Mouse (Mus musculus) lung, embryonic 15.5 days (tissue): ENCODE data around the gene Tceal9. TPM values are rescaled to one million over a fixed set of nuclear protein-coding genes. Genes with fewer than 3 reads are reported as not detected.
"Not testable (repeated sequence)": the region's sequence is repeated elsewhere in the genome, so short reads cannot be mapped to it uniquely, and the experiment has no call there.

Experiments
- ATAC-seq: fragments of 200-750 bp; cut with Nextera tagmentation; 2 replicates; pipeline ENCODE4 v1.8.0; 2017; ENCODE audit warnings: moderate number of reproducible peaks, borderline replicate concordance; ENCODE audit not compliant: low FRiP score, low TSS enrichment; ENCODE audit errors: extremely low read depth
- H3K27ac ChIP-seq: fragments of 300-500 bp; sonication (generic); 2 replicates; pipeline ENCODE4 v1.5.1; 2015; ENCODE audit warnings: moderate library complexity, mild to moderate bottlenecking, inconsistent platforms
- H3K27me3 ChIP-seq: fragments of 300-500 bp; sonication (generic); 2 replicates; pipeline ENCODE4 v1.6.1; 2015; ENCODE audit warnings: inconsistent platforms
- H3K36me3 ChIP-seq: fragments of 300-500 bp; sonication (generic); 2 replicates; pipeline ENCODE4 v1.6.1; 2015; ENCODE audit warnings: inconsistent platforms
- H3K4me1 ChIP-seq: fragments of 300-500 bp; sonication (generic); 2 replicates; pipeline ENCODE4 v1.6.1; 2015; ENCODE audit warnings: inconsistent platforms
- H3K4me2 ChIP-seq: fragments of 300-500 bp; sonication (generic); 2 replicates; pipeline ENCODE4 v1.6.1; 2015; ENCODE audit warnings: inconsistent platforms, mild to moderate bottlenecking, moderate library complexity
- H3K4me3 ChIP-seq: fragments of 300-500 bp; sonication (generic); 2 replicates; pipeline ENCODE4 v1.5.1; 2015; ENCODE audit warnings: mild to moderate bottlenecking, inconsistent platforms
- H3K9ac ChIP-seq: fragments of 300-500 bp; sonication (generic); 2 replicates; pipeline ENCODE4 v1.6.1; 2015; ENCODE audit warnings: inconsistent platforms
- H3K9me3 ChIP-seq: fragments of 300-500 bp; sonication (generic); 2 replicates; pipeline ENCODE4 v1.6.1; 2016; ENCODE audit warnings: inconsistent platforms
- WGBS: fragments of 180-500 bp; shearing (Covaris S2); methylation state at CpG from one replicate; pipeline ENCODE4 v1.1.7; 2015; 5-methylcytosine and 5-hydroxymethylcytosine counted together
- polyA plus RNA-seq: library from polyadenylated mRNA; unstranded; fragments of >200 nt; fragmentation: Nextera tagmentation; extraction: Ambion mirVana; gene quantifications from 2 replicates; pipeline ENCODE4 v1.2.1, GENCODE M21; 2015

Tceal9 gene
- 621 and 638 TPM in 2 replicates for polyA plus RNA-seq

- WGBS = 24% methylated on average over 20 of the region's 20 CpGs
Measured at GRCm38 (mm10) chrX:136244574-136245229, at the start of gene Tceal9. Gene Tceal9, plus strand, starts transcription at chrX:136245079.

GRCm38 (mm10) chrX:136195193-136195944 is 49.5 kb upstream of the Tceal9 start:
- WGBS = 76% methylated on average over 16 of the region's 16 CpGs
- Histone ChIP-seq H3K9me3 (no peaks in the 10 kb centered on the region), H3K27me3 (no peaks in the 10 kb centered on the region), H3K4me2 (no peak overlapping the region), H3K36me3 (no peaks in the 10 kb centered on the region), H3K9ac (no peak overlapping the region), H3K27ac (no peak overlapping the region), H3K4me1 (no peaks in the 10 kb centered on the region), H3K4me3 (no peak overlapping the region)
- no peak for ATAC-seq

More at GRCm38 (mm10) chrX:136244574-136245229, at the start of gene Tceal9:
- Histone ChIP-seq H3K36me3 (peaks cover 6% of the 10 kb centered on the region; the same call in 1 of the 2 replicates), H3K4me2 (peak within 1 kb of the TSS; percentile 49), H3K4me3 (peak within 1 kb of the TSS; percentile 54), H3K9me3 (no peaks in the 10 kb centered on the region), H3K27ac (peak within 1 kb of the TSS; percentile 84), H3K9ac (peak within 1 kb of the TSS; percentile 54), H3K27me3 (no peaks in the 10 kb centered on the region), H3K4me1 (peaks cover 4% of the 10 kb centered on the region; the same call in 1 of the 2 replicates)
- peak; percentile 93 for ATAC-seq

DNA sequence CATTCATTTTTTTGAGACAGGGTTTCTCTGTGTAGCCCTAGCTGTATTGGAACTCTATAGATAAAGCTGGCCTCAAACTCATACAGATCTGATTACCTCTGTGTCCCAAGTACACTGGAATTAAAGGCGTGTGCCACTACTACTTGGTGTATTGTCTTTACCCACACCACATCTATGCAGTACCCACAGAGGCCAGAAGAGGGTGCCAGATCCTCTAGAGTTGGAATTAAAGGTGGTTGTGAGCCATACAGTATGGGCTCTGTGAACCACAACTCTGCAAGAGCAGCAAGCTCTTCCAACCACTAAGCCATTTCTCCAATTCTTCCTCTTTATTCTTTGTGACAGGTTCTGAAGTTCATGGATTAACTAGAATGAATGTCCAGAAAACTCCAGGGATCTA is 48.0 kb upstream of the Tceal9 start:
- Histone ChIP-seq H3K9ac (no peak overlapping the region), H3K4me1 (no peaks in the 10 kb centered on the region), H3K36me3 (no peaks in the 10 kb centered on the region), H3K27ac (no peak overlapping the region), H3K4me3 (no peak overlapping the region), H3K27me3 (no peaks in the 10 kb centered on the region), H3K4me2 (no peak overlapping the region), H3K9me3 (no peaks in the 10 kb centered on the region)
- 33% methylated on average over 1 of the region's 1 CpGs for WGBS
- no peak for ATAC-seq

DNA sequence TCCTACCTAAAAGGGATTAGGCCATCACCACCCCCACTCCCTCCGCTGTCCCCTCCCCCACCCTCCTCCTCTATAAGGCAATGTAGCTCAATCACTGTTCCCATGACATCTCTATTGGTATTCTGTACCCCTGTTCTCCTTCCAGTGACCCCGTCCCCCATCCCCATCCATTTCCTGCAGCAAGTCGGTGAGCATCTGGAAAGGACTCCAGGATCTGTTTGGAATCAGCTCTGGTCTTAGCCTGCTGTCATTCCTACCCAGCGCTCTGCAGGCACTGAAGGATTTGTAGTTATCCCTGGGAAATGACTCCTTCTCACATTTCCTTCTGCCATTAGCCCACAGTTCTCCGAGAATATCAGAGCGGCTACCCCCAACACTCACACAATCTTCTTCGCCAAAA is 41.6 kb upstream of the Tceal9 start:
- ATAC-seq = no peak
- 0 out of 2 replicates have a peak, but pooled peaks cover 5% of the 10 kb centered on the region for H3K27me3 ChIP-seq
- WGBS = 15% methylated on average over 7 of the region's 7 CpGs
- H3K4me2 ChIP-seq = peak overlapping the region; percentile 58
- no peaks in the 10 kb centered on the region for H3K36me3 ChIP-seq
- no peak overlapping the region for H3K9ac ChIP-seq
- no peaks in the 10 kb centered on the region for H3K4me1 ChIP-seq
- H3K9me3 ChIP-seq = no peaks in the 10 kb centered on the region
- H3K4me3 ChIP-seq = peak overlapping the region; percentile 40
- H3K27ac ChIP-seq = no peak overlapping the region

DNA sequence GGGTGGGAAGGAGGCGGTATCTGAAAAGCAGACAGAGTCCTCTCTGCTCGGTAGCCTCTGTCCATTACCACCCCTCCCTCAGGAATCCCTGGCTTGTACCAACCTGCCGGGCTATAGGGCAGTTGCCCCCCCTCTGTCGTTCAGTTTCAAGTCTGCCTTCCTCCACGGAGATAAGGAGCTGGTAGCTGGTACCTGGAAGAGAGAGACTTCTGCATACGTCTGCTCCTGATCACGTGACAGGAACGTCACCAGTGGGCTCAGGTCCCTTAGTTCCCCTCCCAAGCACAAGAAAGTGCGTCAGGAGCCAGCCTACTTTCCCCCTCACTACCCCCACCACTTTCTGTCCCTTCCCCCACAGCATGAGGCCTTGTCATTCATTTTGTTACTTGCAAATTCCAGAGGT is 41.2 kb upstream of the Tceal9 start, which contains the start of gene Tceal5:
Gene Tceal5, minus strand, starts transcription at position 213 of the 403 bp plus-strand sequence.
- Histone ChIP-seq H3K27me3 (0 out of 2 replicates have a peak, but pooled peaks cover 5% of the 10 kb centered on the region), H3K4me2 (peak within 1 kb of the TSS; percentile 58), H3K4me3 (peak within 1 kb of the TSS; percentile 40), H3K9ac (no peak within 1 kb of the TSS), H3K36me3 (no peaks in the 10 kb centered on the region), H3K4me1 (no peaks in the 10 kb centered on the region), H3K9me3 (no peaks in the 10 kb centered on the region), H3K27ac (no peak within 1 kb of the TSS)
- peak; percentile 85; the same call in 1 of the 2 replicates for ATAC-seq
- WGBS = 11% methylated on average over 9 of the region's 9 CpGs

DNA sequence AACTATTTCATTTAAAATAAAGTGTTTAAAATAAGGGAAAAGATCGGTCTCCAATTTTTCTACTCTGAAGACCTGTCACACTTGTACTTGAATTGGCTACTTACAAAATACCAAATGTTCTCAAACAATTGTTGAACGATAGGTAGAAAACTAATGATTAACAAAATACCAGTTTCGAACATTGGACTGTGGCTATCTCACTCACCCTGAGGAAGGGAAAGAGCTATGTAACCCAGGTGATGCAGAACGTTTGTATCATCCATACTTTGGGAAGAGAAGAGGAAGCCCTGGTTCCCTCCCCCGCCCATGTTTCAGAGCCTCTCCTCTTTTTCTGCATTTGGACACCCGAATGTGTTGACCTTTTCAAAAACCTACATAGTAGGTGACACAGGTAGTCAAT is 40.5 kb upstream of the Tceal9 start:
- H3K4me3 ChIP-seq = no peak overlapping the region
- no peak for ATAC-seq
- 0 out of 2 replicates have a peak, but pooled peaks cover 5% of the 10 kb centered on the region for H3K27me3 ChIP-seq

DNA sequence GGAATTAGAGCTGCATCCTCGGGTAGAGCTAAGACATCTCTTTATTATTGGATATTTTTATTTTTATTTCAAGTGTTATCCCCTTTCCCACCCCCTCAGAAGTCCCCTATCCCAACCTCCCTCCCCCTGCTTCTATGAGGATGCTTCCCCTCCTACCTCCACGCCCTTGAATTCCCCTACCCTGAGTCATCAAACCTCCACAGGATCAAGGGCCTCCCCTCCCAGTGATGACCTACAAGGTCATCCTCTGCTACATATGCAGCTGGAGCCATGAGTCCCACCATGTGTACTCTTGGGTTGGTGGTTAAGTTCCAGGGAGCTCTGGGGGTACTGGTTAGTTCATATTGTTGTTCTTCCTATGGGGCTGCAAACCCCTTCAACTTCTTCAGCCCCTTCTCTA is 31.5 kb upstream of the Tceal9 start:
- no peak overlapping the region for H3K9ac ChIP-seq
- no peaks in the 10 kb centered on the region for H3K36me3 ChIP-seq
- 34% methylated on average over 2 of the region's 2 CpGs for WGBS
- ATAC-seq = no peak
- no peaks in the 10 kb centered on the region for H3K4me1 ChIP-seq
- H3K4me2 ChIP-seq = no peak overlapping the region
- no peak overlapping the region for H3K27ac ChIP-seq
- H3K27me3 ChIP-seq = no peaks in the 10 kb centered on the region
- H3K9me3 ChIP-seq = no peaks in the 10 kb centered on the region
- H3K4me3 ChIP-seq = no peak overlapping the region

More for the DNA sequence above, 40.5 kb upstream of the Tceal9 start:
- no peaks in the 10 kb centered on the region for H3K9me3 ChIP-seq
- H3K36me3 ChIP-seq = no peaks in the 10 kb centered on the region
- H3K27ac ChIP-seq = no peak overlapping the region
- no peak overlapping the region for H3K9ac ChIP-seq
- no peaks in the 10 kb centered on the region for H3K4me1 ChIP-seq
- whole genome bisulfite sequencing = 68% methylated on average over 6 of the region's 6 CpGs
- H3K4me2 ChIP-seq = no peak overlapping the region

- H3K27me3 ChIP-seq, H3K4me1 ChIP-seq, H3K9me3 ChIP-seq, H3K27ac ChIP-seq, H3K36me3 ChIP-seq, H3K9ac ChIP-seq: not testable (repeated sequence)
- 15% methylated on average over 21 of the region's 67 CpGs for WGBS
- peak; percentile 87 for ATAC-seq
- Histone ChIP-seq H3K4me2 (peak within 1 kb of the TSS; percentile 49), H3K4me3 (peak within 1 kb of the TSS; percentile 36)
Measured at GRCm38 (mm10) chrX:136214729-136215677, 29.9 kb upstream of the Tceal9 start, which contains the start of the genes Tceal7 and Bex1. Gene Tceal7, plus strand, starts transcription at chrX:136214779. Gene Bex1, minus strand, starts transcription at chrX:136215513.

DNA sequence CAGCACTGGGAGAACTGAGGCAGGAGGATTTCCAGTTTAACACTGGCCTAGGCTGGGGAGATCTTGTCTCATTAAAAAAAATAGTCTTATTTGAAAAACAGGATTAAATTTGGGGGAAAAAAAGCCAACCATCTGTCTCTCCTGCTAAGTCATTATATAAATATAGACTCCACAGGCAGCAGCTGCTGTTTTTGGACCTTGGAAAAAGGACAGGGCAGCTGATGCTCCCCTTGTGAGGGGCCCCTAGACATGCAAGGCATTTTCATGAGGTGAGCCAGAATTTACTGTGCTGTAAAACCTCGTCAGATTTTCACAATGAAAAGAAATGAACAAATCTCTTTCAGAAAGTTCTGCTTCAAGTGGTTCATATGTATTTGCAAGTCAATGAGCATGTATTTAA is 28.6 kb upstream of the Tceal9 start:
- no peak overlapping the region for H3K27ac ChIP-seq
- ATAC-seq = no peak
- no peaks in the 10 kb centered on the region for H3K4me1 ChIP-seq
- H3K9ac ChIP-seq = no peak overlapping the region
- 36% methylated on average over 1 of the region's 1 CpGs for WGBS
- H3K9me3 ChIP-seq = no peaks in the 10 kb centered on the region
- H3K27me3 ChIP-seq = no peaks in the 10 kb centered on the region
- H3K4me3 ChIP-seq = no peak overlapping the region
- H3K4me2 ChIP-seq = no peak overlapping the region
- no peaks in the 10 kb centered on the region for H3K36me3 ChIP-seq

GRCm38 (mm10) chrX:136223714-136224113 is 21.2 kb upstream of the Tceal9 start:
- Histone ChIP-seq H3K4me1 (no peaks in the 10 kb centered on the region), H3K9ac (no peak overlapping the region), H3K36me3 (no peaks in the 10 kb centered on the region), H3K9me3 (no peaks in the 10 kb centered on the region), H3K27me3 (no peaks in the 10 kb centered on the region), H3K4me2 (no peak overlapping the region), H3K4me3 (no peak overlapping the region), H3K27ac (no peak overlapping the region)
- no peak for ATAC-seq
- 71% methylated on average over 6 of the region's 6 CpGs for WGBS

- Histone ChIP-seq H3K9ac (no peak overlapping the region), H3K4me2 (no peak overlapping the region; the same call in 1 of the 2 replicates), H3K36me3 (no peaks in the 10 kb centered on the region), H3K4me3 (no peak overlapping the region), H3K4me1 (no peaks in the 10 kb centered on the region), H3K9me3 (no peaks in the 10 kb centered on the region), H3K27ac (no peak overlapping the region), H3K27me3 (no peaks in the 10 kb centered on the region)
- 44% methylated on average over 5 of the region's 5 CpGs for WGBS
- ATAC-seq = no peak
Measured at GRCm38 (mm10) chrX:136227768-136228167, 17.1 kb upstream of the Tceal9 start.
